Comparison of ENCODE assay signal across 33 mouse cellular contexts in the genomic region with DNA sequence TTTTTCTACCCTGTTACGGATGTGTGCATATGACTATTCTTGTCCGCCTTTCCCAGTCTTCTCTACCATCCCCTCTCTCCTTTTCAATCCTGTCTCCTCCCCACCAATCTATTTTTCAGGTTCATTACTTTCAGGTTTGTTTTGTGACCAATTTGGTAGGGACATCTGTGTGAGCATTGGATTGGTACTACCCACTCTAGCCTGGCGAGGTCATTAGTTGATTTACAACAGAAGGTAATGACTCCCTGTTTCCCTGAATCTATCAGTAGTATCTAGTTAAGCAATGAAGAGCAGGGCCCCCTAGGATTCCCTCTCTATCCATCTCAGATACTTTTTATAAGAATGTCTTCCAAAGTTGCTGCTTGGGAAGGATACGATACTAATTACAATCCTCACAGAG.
"Had no signal": no experiment of that assay in that cellular context is flagged by ENCODE, and none has a peak within 500 bp of the region (broad histone marks: within the 10 kb centered on the region; RNA-seq: fewer than 3 reads in every experiment).

No protein-coding gene starts in this region.

- ATAC-seq: hindbrain, embryonic 16.5 days; hindbrain, postnatal 0 days; inflammation-experienced regulatory T-cells, adult 6 months; intestine, embryonic 15.5 days; intestine, embryonic 16.5 days; intestine, postnatal 0 days had no signal

- DNase-seq: heart, adult 2 months; heart, postnatal 10 days; heart, postnatal 14 days; heart, postnatal 36 days; heart, postnatal 4 days; kidney, adult 11 months; kidney, adult 2 months; kidney, adult 9 months; kidney, postnatal 10 days; kidney, postnatal 14 days; kidney, postnatal 25 days; kidney, postnatal 36 days; kidney, postnatal 4 days; layer of hippocampus, adult 9-11 months; layer of hippocampus, postnatal 36 days had no signal

- H3K27me3 ChIP-seq: heart, embryonic 12.5 days; heart, embryonic 13.5 days; heart, embryonic 15.5 days; hindbrain, embryonic 12.5 days; hindbrain, embryonic 13.5 days; hindbrain, embryonic 15.5 days; intestine, embryonic 15.5 days had no signal

- H3K36me3 ChIP-seq: heart, embryonic 10.5 days; heart, embryonic 12.5 days; heart, embryonic 13.5 days; heart, embryonic 15.5 days; hindbrain, embryonic 10.5 days; hindbrain, embryonic 12.5 days; hindbrain, embryonic 13.5 days; hindbrain, embryonic 15.5 days; intestine, embryonic 15.5 days had no signal

- H3K9me3 ChIP-seq: heart, embryonic 10.5 days; heart, embryonic 12.5 days; heart, embryonic 13.5 days; heart, embryonic 15.5 days; hindbrain, embryonic 10.5 days; hindbrain, embryonic 12.5 days; hindbrain, embryonic 13.5 days; hindbrain, embryonic 15.5 days; intestine, embryonic 15.5 days had no signal

- H3K4me1 ChIP-seq: heart, embryonic 10.5 days; heart, embryonic 12.5 days; heart, embryonic 13.5 days; heart, embryonic 15.5 days; hindbrain, embryonic 10.5 days; hindbrain, embryonic 12.5 days; hindbrain, embryonic 13.5 days; hindbrain, embryonic 15.5 days; intestine, embryonic 15.5 days had no signal

- H3K27ac ChIP-seq: heart, adult 2 months; heart, embryonic 10.5 days; heart, embryonic 13.5 days; heart, embryonic 15.5 days; hindbrain, embryonic 10.5 days; hindbrain, embryonic 12.5 days; hindbrain, embryonic 13.5 days; hindbrain, embryonic 14.5 days; hindbrain, embryonic 15.5 days; hindbrain, postnatal 0 days; intestine, embryonic 15.5 days; layer of hippocampus, adult 2 months; left cerebral cortex, adult 2 months had no signal

- H3K4me2 ChIP-seq: heart, embryonic 11.5 days; heart, embryonic 12.5 days; heart, embryonic 13.5 days; heart, embryonic 15.5 days; hindbrain, embryonic 12.5 days; hindbrain, embryonic 13.5 days; hindbrain, embryonic 14.5 days; hindbrain, embryonic 15.5 days; intestine, embryonic 15.5 days had no signal

- H3K4me3 ChIP-seq: heart, adult 2 months; heart, embryonic 10.5 days; heart, embryonic 12.5 days; heart, embryonic 13.5 days; heart, embryonic 15.5 days; hindbrain, embryonic 10.5 days; hindbrain, embryonic 12.5 days; hindbrain, embryonic 13.5 days; hindbrain, embryonic 15.5 days; intestine, embryonic 15.5 days; layer of hippocampus, adult 2 months; left cerebral cortex, adult 2 months had no signal

- H3K9ac ChIP-seq: heart, embryonic 12.5 days; heart, embryonic 13.5 days; heart, embryonic 15.5 days; hindbrain, embryonic 12.5 days; hindbrain, embryonic 13.5 days; hindbrain, embryonic 14.5 days; hindbrain, embryonic 15.5 days; intestine, embryonic 15.5 days had no signal
